Mouse (Mus musculus): ENCODE measurements around the gene Hinfp. TPM values are rescaled to one million over a fixed set of nuclear protein-coding genes. Genes with fewer than 3 reads are reported as not detected.
"Not testable (repeated sequence)": the region's sequence is repeated elsewhere in the genome, so short reads cannot be mapped to it uniquely, and the experiment has no call there.

The Hinfp gene
- total and polyA plus RNA-seq, 2 experiments: 7.6 to 16.9 TPM

- DNase-seq (ENCODE audit: extremely low read depth, low read depth, low spot score): no peak
- Histone ChIP-seq H3K4me3 (ENCODE audit: insufficient read depth, low read depth, low read length) (no peak overlapping the region), H3K27ac (replicated peaks; ENCODE audit: insufficient read depth, low read depth, low read length) (no peak overlapping the region), H3K36me3 (ENCODE audit: control insufficient read depth, insufficient read depth, low read length) (peaks cover 5% of the 10 kb centered on the region; the same call in 1 of the 2 replicates), H3K79me2 (ENCODE audit: control insufficient read depth, insufficient read depth, low read length) (peaks cover 16% of the 10 kb centered on the region), H3K27me3 (ENCODE audit: control insufficient read depth, insufficient read depth, low read length) (no peaks in the 10 kb centered on the region), H3K4me1 (ENCODE audit: control insufficient read depth, insufficient read depth, low read length) (peaks cover 8% of the 10 kb centered on the region; the same call in 1 of the 2 replicates), H3K9ac (ENCODE audit: low read depth, low read length) (no peak overlapping the region)
- WGBS: 90% methylated on average over 6 of the region's 6 CpGs
- no peak for TF ChIP-seq CTCF (IDR thresholded peaks at IDR 0.05; ENCODE audit: low read depth, low read length)
- no peak for TF ChIP-seq POLR2A (IDR thresholded peaks at IDR 0.05; ENCODE audit: extremely low read depth, insufficient read depth, low read length)
Measured at GRCm38 (mm10) chr9:44324147-44324546, 18.7 kb upstream of the Hinfp start.

- H3K79me2 ChIP-seq (ENCODE audit: control insufficient read depth, insufficient read depth, low read length): peaks cover 16% of the 10 kb centered on the region
- not testable (repeated sequence) for H3K4me3 ChIP-seq (ENCODE audit: insufficient read depth, low read depth, low read length); H3K36me3 ChIP-seq (ENCODE audit: control insufficient read depth, insufficient read depth, low read length)
Measured at GRCm38 (mm10) chr9:44323656-44324055, 18.2 kb upstream of the Hinfp start.

GRCm38 (mm10) chr9:44320799-44321133 is 15.3 kb upstream of the Hinfp start:
- TF ChIP-seq CTCF (IDR thresholded peaks at IDR 0.05; ENCODE audit: low read depth, low read length): no peak
- no peak for TF ChIP-seq POLR2A (IDR thresholded peaks at IDR 0.05; ENCODE audit: extremely low read depth, insufficient read depth, low read length)
- Histone ChIP-seq H3K9ac (ENCODE audit: low read depth, low read length) (peak overlapping the region; percentile 51), H3K27ac (replicated peaks; ENCODE audit: insufficient read depth, low read depth, low read length) (peak overlapping the region; percentile 81), H3K4me1 (ENCODE audit: control insufficient read depth, insufficient read depth, low read length) (peaks cover 15% of the 10 kb centered on the region), H3K36me3 (ENCODE audit: control insufficient read depth, insufficient read depth, low read length) (peaks cover 8% of the 10 kb centered on the region; the same call in 1 of the 2 replicates), H3K79me2 (ENCODE audit: control insufficient read depth, insufficient read depth, low read length) (peaks cover 18% of the 10 kb centered on the region), H3K27me3 (ENCODE audit: control insufficient read depth, insufficient read depth, low read length) (no peaks in the 10 kb centered on the region), H3K4me3 (ENCODE audit: insufficient read depth, low read depth, low read length) (0 out of 2 replicates have a peak overlapping the region, but pooled peaks have one; percentile 13)
- WGBS: 11% methylated on average over 6 of the region's 6 CpGs
- peak; percentile 68 for DNase-seq (ENCODE audit: extremely low read depth, low read depth, low spot score)

More at GRCm38 (mm10) chr9:44323656-44324055, 18.2 kb upstream of the Hinfp start:
- not testable (repeated sequence) for H3K27me3 ChIP-seq (ENCODE audit: control insufficient read depth, insufficient read depth, low read length); DNase-seq (ENCODE audit: extremely low read depth, low read depth, low spot score); H3K9ac ChIP-seq (ENCODE audit: low read depth, low read length); H3K27ac ChIP-seq (replicated peaks; ENCODE audit: insufficient read depth, low read depth, low read length); H3K4me1 ChIP-seq (ENCODE audit: control insufficient read depth, insufficient read depth, low read length)
- 85% methylated on average over 3 of the region's 4 CpGs for WGBS

GRCm38 (mm10) chr9:44319887-44320798 is 14.7 kb upstream of the Hinfp start, which contains the start of gene C2cd2l:
TSS of gene C2cd2l (minus strand) at chr9:44320285.
- TF ChIP-seq POLR2A (IDR thresholded peaks at IDR 0.05; ENCODE audit: extremely low read depth, insufficient read depth, low read length) (peak; percentile 86), CTCF (IDR thresholded peaks at IDR 0.05; ENCODE audit: low read depth, low read length) (no peak)
- DNase-seq (ENCODE audit: extremely low read depth, low read depth, low spot score): peak; percentile 93
- WGBS: under 1% methylated on average over 67 of the region's 67 CpGs
- H3K27me3 ChIP-seq (ENCODE audit: control insufficient read depth, insufficient read depth, low read length): no peaks in the 10 kb centered on the region
- H3K9ac ChIP-seq (ENCODE audit: low read depth, low read length): peak within 1 kb of the TSS; percentile 99
- H3K4me3 ChIP-seq (ENCODE audit: insufficient read depth, low read depth, low read length): peak within 1 kb of the TSS; percentile 98
- peaks cover 14% of the 10 kb centered on the region; the same call in 1 of the 2 replicates for H3K36me3 ChIP-seq (ENCODE audit: control insufficient read depth, insufficient read depth, low read length)
- H3K4me1 ChIP-seq (ENCODE audit: control insufficient read depth, insufficient read depth, low read length): peaks cover 14% of the 10 kb centered on the region
- peak within 1 kb of the TSS; percentile 85 for H3K27ac ChIP-seq (replicated peaks; ENCODE audit: insufficient read depth, low read depth, low read length)
- H3K79me2 ChIP-seq (ENCODE audit: control insufficient read depth, insufficient read depth, low read length): peaks cover 18% of the 10 kb centered on the region

- TF ChIP-seq POLR2A (IDR thresholded peaks at IDR 0.05; ENCODE audit: extremely low read depth, insufficient read depth, low read length) (no peak), CTCF (IDR thresholded peaks at IDR 0.05; ENCODE audit: low read depth, low read length) (no peak)
- Histone ChIP-seq H3K27ac (replicated peaks; ENCODE audit: insufficient read depth, low read depth, low read length) (peak overlapping the region; percentile 85), H3K79me2 (ENCODE audit: control insufficient read depth, insufficient read depth, low read length) (peaks cover 18% of the 10 kb centered on the region), H3K4me1 (ENCODE audit: control insufficient read depth, insufficient read depth, low read length) (peaks cover 14% of the 10 kb centered on the region), H3K27me3 (ENCODE audit: control insufficient read depth, insufficient read depth, low read length) (no peaks in the 10 kb centered on the region), H3K9ac (ENCODE audit: low read depth, low read length) (peak overlapping the region; percentile 99), H3K4me3 (ENCODE audit: insufficient read depth, low read depth, low read length) (peak overlapping the region; percentile 98), H3K36me3 (ENCODE audit: control insufficient read depth, insufficient read depth, low read length) (peaks cover 17% of the 10 kb centered on the region; the same call in 1 of the 2 replicates)
- peak; percentile 52 for DNase-seq (ENCODE audit: extremely low read depth, low read depth, low spot score)
- WGBS: under 1% methylated on average over 36 of the region's 37 CpGs
Measured at GRCm38 (mm10) chr9:44319105-44319886, 13.8 kb upstream of the Hinfp start.
